Mouse (Mus musculus): ENCODE data around the gene Tmem234. TPM values are rescaled to one million over a fixed set of nuclear protein-coding genes. Genes with fewer than 3 reads are reported as not detected.

Gene Tmem234
- polyA plus RNA-seq, 1 experiment from 2014 or later = 187 TPM

DNA sequence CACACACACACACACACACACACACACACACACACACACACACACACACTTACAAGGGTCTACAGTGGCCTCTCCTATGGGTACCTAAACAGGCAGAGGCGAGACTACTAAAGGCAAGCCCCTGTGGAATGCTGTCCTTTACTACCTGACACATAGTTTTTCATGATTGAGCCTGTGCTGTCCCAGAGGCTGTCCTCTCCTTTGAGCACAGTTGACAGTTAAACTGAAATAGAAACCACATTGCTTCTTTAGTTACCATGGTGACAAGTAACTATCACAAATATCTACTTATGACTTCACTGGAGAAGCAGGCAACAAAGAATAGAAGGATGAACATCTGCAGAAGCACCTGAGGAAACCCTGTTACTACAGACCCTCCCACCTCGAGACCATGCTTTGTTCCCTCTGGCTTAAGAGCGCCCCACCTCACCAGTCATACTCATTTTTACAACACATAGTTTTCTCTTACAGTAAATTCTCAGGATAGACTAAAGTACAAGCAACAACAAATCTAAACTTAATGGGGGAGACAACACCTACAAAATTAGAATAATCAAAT lies 61.9 kb downstream of the Tmem234 start:
- H3K27ac ChIP-seq (ENCODE audit: low read depth, low read length) = no peak overlapping the region
- H3K9me3 ChIP-seq (ENCODE audit: control insufficient read depth, low read length) = no peaks in the 10 kb centered on the region
- no peaks in the 10 kb centered on the region for H3K4me1 ChIP-seq (ENCODE audit: control insufficient read depth, insufficient read depth, low read length)
- H3K27me3 ChIP-seq (ENCODE audit: control insufficient read depth, insufficient read depth, low read length) = no peaks in the 10 kb centered on the region
- peaks cover 5% of the 10 kb centered on the region for H3K36me3 ChIP-seq (ENCODE audit: control insufficient read depth, insufficient read depth, low read length)
- no peak overlapping the region for H3K9ac ChIP-seq (ENCODE audit: low read length)
- H3K4me2 ChIP-seq (ENCODE audit: low read depth) = no peak overlapping the region
- no peak overlapping the region for H3K4me3 ChIP-seq (ENCODE audit: low read depth, low read length)
- DNase-seq (ENCODE audit: low spot score) (no peak), ATAC-seq (ENCODE audit: insufficient read depth, low FRiP score, low TSS enrichment) (no peak)
- WGBS = 86% methylated on average over 3 of the region's 3 CpGs

DNA sequence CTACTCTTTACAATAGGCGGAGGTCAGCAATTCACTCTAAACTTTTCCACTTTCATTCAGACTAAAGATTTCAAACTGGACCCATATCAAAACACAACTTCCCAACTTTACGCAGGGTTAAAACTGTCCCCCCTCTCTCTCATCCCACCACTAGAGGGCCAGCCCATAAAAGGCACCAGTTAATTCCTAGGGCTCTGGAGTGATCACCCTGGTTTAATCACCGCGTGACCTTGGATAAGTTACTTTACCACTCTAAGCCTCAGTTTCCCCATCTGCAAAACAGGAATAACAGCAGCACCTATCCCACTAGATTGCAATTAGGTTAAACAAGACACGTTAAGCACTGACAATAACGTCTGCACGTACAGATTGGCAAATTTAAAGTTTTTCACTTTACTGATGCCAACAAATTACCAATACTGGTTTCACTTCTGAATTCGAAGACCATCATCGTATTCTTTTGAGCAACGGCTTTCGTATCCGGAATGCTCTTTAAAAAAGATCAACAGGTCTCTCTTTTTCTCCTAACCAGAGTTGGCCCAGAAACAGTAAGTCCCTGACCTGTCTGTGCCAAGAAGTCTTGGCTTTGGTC lies 71.1 kb downstream of the Tmem234 start:
- Histone ChIP-seq H3K4me3 (ENCODE audit: low read depth, low read length) (peak overlapping the region; percentile 98), H3K9me3 (ENCODE audit: control insufficient read depth, low read length) (no peaks in the 10 kb centered on the region), H3K4me1 (ENCODE audit: control insufficient read depth, insufficient read depth, low read length) (no peaks in the 10 kb centered on the region), H3K9ac (ENCODE audit: low read length) (peak overlapping the region; percentile 88), H3K4me2 (ENCODE audit: low read depth) (peak overlapping the region; percentile 89), H3K36me3 (ENCODE audit: control insufficient read depth, insufficient read depth, low read length) (peaks cover 3% of the 10 kb centered on the region; the same call in 1 of the 2 replicates), H3K27ac (ENCODE audit: low read depth, low read length) (no peak overlapping the region), H3K27me3 (ENCODE audit: control insufficient read depth, insufficient read depth, low read length) (no peaks in the 10 kb centered on the region)
- ATAC-seq (ENCODE audit: insufficient read depth, low FRiP score, low TSS enrichment) (no peak), DNase-seq (ENCODE audit: low spot score) (peak; percentile 56)
- WGBS = 11% methylated on average over 12 of the region's 12 CpGs

DNA sequence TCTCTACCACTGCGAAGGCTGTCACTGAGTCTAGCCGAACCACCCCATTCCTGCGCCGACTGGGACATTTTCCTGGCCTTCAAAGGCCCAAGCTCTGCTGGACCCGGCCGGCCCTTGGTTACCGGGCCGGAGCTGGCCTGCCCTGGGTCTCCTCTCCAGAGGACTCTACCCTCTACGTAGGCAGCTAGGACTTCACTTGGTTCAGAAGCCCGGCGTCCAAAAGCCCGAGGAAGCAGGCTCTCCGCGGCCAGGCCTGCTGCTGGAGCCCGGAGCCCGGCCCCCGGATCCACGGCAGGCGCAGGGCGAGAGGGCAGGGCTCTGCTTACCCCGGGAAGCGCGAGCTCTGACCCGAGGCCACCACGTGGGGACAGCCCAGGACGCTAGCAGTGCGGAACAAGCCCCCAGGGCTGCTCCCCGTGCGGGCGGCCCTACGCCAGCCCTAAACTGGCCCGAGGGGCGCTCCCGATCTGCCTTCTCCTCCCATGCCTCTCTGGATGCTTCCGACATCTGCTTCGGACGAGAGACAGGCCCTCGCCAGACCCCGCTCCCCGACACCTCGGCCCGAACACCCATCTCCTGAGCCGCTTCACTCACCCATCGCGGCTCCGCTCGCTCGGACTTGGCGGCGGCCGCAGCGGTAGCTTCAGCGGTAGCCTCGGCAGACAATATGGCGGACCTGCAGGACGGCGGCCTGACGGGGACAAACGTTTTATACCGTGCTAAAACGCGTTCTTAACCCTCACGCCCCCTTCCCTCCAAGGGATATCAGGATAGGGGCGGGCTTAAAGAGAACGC lies 71.8 kb downstream of the Tmem234 start, which contains the start of gene Kpna6:
TSS of gene Kpna6 (minus strand) at position 685 of the 795 bp plus-strand sequence.
- Histone ChIP-seq H3K4me3 (ENCODE audit: low read depth, low read length) (peak within 1 kb of the TSS; percentile 98), H3K9ac (ENCODE audit: low read length) (peak within 1 kb of the TSS; percentile 88), H3K36me3 (ENCODE audit: control insufficient read depth, insufficient read depth, low read length) (peaks cover 5% of the 10 kb centered on the region; the same call in 1 of the 2 replicates), H3K4me1 (ENCODE audit: control insufficient read depth, insufficient read depth, low read length) (no peaks in the 10 kb centered on the region), H3K4me2 (ENCODE audit: low read depth) (peak within 1 kb of the TSS; percentile 89), H3K9me3 (ENCODE audit: control insufficient read depth, low read length) (no peaks in the 10 kb centered on the region), H3K27me3 (ENCODE audit: control insufficient read depth, insufficient read depth, low read length) (no peaks in the 10 kb centered on the region), H3K27ac (ENCODE audit: low read depth, low read length) (peak within 1 kb of the TSS; percentile 89)
- DNase-seq (ENCODE audit: low spot score) (peak; percentile 91), ATAC-seq (ENCODE audit: insufficient read depth, low FRiP score, low TSS enrichment) (peak; percentile 80)
- under 1% methylated on average over 59 of the region's 65 CpGs for WGBS

DNA sequence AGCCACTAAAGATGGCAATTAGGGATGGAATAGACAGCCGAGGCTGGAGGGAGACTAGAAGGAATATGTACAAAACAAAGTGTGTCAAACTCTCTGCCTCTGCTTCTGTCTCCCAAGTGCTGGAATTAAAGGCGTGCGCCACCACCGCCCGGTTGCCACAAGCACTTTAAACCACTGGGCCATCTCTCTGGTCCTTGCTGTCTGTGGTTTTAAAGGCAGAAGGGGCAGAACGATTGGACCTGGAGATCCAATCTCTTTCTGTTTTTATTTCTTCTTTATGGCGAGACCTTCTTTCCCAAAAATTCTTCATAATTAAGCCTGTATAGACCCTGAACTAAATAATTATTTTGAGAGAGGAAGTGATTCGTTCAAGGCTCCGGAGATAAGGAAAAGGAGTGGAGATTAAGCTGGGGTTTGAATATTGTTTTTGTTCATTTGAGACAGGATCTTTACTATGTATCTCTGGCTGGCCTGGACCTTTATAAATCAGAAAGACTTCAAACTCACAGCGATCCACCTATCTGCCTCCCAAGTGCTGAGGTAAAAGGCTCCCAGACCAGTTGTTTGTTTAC lies 72.5 kb downstream of the Tmem234 start:
- Histone ChIP-seq H3K27me3 (ENCODE audit: control insufficient read depth, insufficient read depth, low read length) (no peaks in the 10 kb centered on the region), H3K4me2 (ENCODE audit: low read depth) (peak overlapping the region; percentile 89), H3K9me3 (ENCODE audit: control insufficient read depth, low read length) (no peaks in the 10 kb centered on the region), H3K27ac (ENCODE audit: low read depth, low read length) (no peak overlapping the region), H3K9ac (ENCODE audit: low read length) (peak overlapping the region; percentile 88), H3K4me3 (ENCODE audit: low read depth, low read length) (peak overlapping the region; percentile 98), H3K36me3 (ENCODE audit: control insufficient read depth, insufficient read depth, low read length) (peaks cover 5% of the 10 kb centered on the region; the same call in 1 of the 2 replicates), H3K4me1 (ENCODE audit: control insufficient read depth, insufficient read depth, low read length) (no peaks in the 10 kb centered on the region)
- no peak for DNase-seq (ENCODE audit: low spot score)
- WGBS = 9% methylated on average over 10 of the region's 10 CpGs
- ATAC-seq (ENCODE audit: insufficient read depth, low FRiP score, low TSS enrichment) = no peak

Small RNA genes within 50 kb of the gene (microRNA-seq; reads per million reads assigned to microRNA genes)
- gene Mir8119 = not detected

Other genes starting within 250 kb of the Tmem234 start
- 6.7 and 7.4 TPM in 2 replicates for gene Zbtb8a, start 222.6 kb upstream of the Tmem234 start, polyA plus RNA-seq (2014; fragmentation: Nextera tagmentation; extraction: Ambion mirVana)
- gene Zbtb8b, start 159.8 kb upstream of the Tmem234 start, polyA plus RNA-seq (2014; fragmentation: Nextera tagmentation; extraction: Ambion mirVana) = 2.1 and 2.6 TPM in 2 replicates
- 27.6 and 31.7 TPM in 2 replicates for gene Bsdc1, start 139.1 kb upstream of the Tmem234 start, polyA plus RNA-seq (2014; fragmentation: Nextera tagmentation; extraction: Ambion mirVana)
- not detected in 2 replicates for gene Tssk3, start 109.6 kb upstream of the Tmem234 start, polyA plus RNA-seq (2014; fragmentation: Nextera tagmentation; extraction: Ambion mirVana)
- gene Fam229a, start 109.5 kb upstream of the Tmem234 start, polyA plus RNA-seq (2014; fragmentation: Nextera tagmentation; extraction: Ambion mirVana) = not detected in 2 replicates
- 1,866 and 1,920 TPM in 2 replicates for gene Marcksl1, start 87.1 kb upstream of the Tmem234 start, polyA plus RNA-seq (2014; fragmentation: Nextera tagmentation; extraction: Ambion mirVana)
- gene Hdac1, start 58.0 kb upstream of the Tmem234 start, polyA plus RNA-seq (2014; fragmentation: Nextera tagmentation; extraction: Ambion mirVana) = 243 and 258 TPM in 2 replicates
- 6.3 and 7.0 TPM in 2 replicates for gene Lck, start 27.0 kb upstream of the Tmem234 start, polyA plus RNA-seq (2014; fragmentation: Nextera tagmentation; extraction: Ambion mirVana)
- 1.1 and 1.3 TPM in 2 replicates for gene Fam167b, start 22.1 kb upstream of the Tmem234 start, polyA plus RNA-seq (2014; fragmentation: Nextera tagmentation; extraction: Ambion mirVana)
- gene Eif3i, start within 50 bp of the Tmem234 start, polyA plus RNA-seq (2014; fragmentation: Nextera tagmentation; extraction: Ambion mirVana) = 274 and 291 TPM in 2 replicates
- gene Dcdc2b, start 13.6 kb downstream of the Tmem234 start, polyA plus RNA-seq (2014; fragmentation: Nextera tagmentation; extraction: Ambion mirVana) = 2.6 and 4.5 TPM in 2 replicates
- gene Iqcc, start 18.4 kb downstream of the Tmem234 start, polyA plus RNA-seq (2014; fragmentation: Nextera tagmentation; extraction: Ambion mirVana) = 25.7 and 30.2 TPM in 2 replicates
- 65.9 and 69.4 TPM in 2 replicates for gene Ccdc28b, start 23.3 kb downstream of the Tmem234 start, polyA plus RNA-seq (2014; fragmentation: Nextera tagmentation; extraction: Ambion mirVana)
- gene Txlna, start 40.4 kb downstream of the Tmem234 start, polyA plus RNA-seq (2014; fragmentation: Nextera tagmentation; extraction: Ambion mirVana) = 104 and 108 TPM in 2 replicates
- gene Kpna6, start 72.1 kb downstream of the Tmem234 start, polyA plus RNA-seq (2014; fragmentation: Nextera tagmentation; extraction: Ambion mirVana) = 14.0 and 15.7 TPM in 2 replicates
- 32.4 and 34.1 TPM in 2 replicates for gene Tmem39b, start 96.2 kb downstream of the Tmem234 start, polyA plus RNA-seq (2014; fragmentation: Nextera tagmentation; extraction: Ambion mirVana)
- gene Khdrbs1, start 141.6 kb downstream of the Tmem234 start, polyA plus RNA-seq (2014; fragmentation: Nextera tagmentation; extraction: Ambion mirVana) = 183 and 195 TPM in 2 replicates
- gene Ptp4a2, start 210.6 kb downstream of the Tmem234 start, polyA plus RNA-seq (2014; fragmentation: Nextera tagmentation; extraction: Ambion mirVana) = 316 and 317 TPM in 2 replicates